Mouse (Mus musculus): ENCODE data around the gene Actb.
"Not testable (repeated sequence)": the region's sequence is repeated elsewhere in the genome, so short reads cannot be mapped to it uniquely, and the experiment has no call there.

Actb gene

DNA sequence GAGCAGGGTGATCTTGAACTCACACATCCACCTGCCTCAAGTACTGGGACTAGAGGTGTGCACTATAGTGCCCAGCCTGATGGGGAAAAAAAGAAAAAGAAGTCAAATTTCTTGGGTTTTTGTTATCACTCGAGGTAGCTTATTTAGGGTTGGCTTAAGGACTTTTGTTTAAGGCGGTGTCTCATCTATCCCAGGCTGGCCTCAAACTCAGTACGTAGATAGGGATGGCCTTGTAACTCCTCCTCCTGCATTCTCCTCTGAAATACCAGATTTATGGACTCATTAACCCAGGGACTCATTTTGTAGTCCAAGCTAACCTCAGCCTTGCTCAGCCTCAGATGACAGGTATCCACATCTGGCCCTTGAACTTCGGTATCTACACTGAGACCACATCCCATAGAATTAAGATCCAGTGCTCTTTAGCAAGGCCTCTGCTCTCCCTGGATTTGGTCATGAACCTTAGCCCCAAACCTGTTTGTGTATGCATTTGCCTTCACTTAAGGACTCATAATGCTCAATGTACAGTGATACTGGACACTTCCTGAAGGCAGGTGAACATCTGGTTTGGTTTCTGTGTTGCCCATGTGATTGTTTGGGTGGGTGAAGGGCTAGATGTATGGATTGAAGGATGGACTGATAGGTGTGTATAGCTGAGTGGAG lies 4.6 kb downstream of the Actb start:
- DNase-seq = no peak

DNA sequence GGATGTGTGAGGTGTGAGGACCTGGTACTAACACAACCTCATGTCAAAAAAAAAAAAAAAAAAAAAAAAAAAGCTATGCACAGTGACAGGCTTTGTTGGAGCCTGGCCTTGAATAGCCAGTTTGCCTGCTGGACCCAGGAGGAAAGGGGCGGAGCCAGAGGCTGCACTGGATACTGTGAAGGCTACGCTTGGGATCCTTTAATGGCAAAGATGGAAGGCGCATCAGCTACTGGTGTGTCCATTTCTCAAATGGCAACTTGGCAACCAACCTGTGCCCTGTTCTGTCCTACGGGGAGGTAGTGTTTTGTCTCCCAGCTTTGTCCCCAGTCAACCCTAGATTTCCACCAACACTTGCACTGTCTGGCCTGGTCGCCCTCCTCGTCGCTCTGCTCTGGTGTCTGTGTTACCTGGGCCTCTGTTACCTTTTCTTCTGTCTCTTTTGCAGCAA lies 5.2 kb downstream of the Actb start:
- DNase-seq = peak in 1 of 2 experiments; percentile 58

DNA sequence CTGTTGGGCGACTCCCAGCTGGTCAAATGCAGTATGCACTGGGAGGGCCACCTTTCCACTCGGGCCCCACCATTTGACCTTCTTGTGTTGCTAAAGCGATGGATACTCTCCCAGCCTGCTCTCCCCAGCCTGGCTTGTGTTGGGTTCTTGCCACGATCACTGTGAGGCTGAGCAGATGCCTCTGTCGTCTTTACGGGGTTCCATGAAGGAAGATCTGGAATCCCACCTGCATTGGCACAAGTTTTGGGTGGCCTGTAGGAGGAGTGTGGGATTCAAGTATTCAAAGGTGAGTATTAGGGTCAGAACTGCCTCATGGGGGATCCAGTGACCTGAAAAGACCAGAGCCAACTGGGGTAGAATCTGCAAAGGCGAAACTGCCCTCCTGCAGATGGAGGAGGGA lies 5.9 kb downstream of the Actb start:
- DNase-seq = peak in 1 of 2 experiments; percentile 38

DNA sequence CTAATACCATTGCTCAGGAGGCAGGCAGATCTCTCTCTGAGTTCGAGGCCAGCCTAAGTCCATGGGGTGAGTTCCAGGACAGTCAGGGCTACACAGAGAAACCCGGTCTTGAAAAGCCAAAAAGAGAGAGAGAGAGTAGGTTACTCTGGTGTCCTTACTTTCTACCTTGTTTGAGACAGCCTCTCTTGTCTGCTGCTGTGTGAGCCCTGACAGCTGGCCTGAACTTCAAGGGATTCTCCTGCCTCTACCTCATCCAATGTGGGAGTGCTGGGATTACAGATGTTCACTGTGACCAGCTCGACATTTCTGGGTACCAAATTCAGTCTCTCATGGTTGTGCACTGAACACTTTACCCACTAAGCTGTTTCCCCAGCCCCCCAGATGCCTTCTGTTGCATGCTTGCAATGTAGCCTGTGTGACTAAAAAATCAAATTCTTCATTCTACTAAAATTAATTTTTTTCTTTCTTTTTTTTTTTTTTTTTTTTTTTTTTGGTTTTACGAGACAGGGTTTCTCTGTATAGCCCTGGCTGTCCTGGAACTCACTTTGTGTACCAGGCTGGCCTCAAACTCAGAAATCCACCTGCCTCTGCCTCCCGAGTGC lies 6.5 kb downstream of the Actb start:
- no peak for DNase-seq

DNA sequence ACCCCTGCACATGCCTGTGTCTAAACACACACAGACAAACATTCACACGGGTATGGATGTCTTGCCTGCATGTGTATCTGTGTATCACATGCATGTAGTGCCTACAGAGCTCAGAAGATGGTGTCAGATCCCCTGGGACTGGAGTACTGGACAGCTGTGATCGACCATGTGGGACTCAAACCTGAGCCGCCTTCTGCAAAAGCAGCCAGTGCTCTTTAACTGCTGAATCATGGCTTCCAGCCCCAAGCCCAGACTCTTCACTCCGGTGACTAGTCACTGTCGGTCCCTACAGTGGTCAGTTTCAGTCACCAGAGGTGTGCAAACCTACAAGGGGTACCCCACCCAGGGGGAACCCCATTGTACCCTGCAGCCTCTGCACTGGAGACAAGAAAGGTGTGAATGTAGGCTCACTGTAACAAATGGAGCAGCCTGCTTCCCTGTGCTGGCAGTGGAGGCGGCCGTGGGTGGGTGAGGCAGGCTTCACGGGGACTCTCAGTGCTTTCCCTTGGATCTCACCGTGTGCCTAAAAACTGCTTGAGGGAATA lies 7.4 kb downstream of the Actb start:
- DNase-seq = no peak

DNA sequence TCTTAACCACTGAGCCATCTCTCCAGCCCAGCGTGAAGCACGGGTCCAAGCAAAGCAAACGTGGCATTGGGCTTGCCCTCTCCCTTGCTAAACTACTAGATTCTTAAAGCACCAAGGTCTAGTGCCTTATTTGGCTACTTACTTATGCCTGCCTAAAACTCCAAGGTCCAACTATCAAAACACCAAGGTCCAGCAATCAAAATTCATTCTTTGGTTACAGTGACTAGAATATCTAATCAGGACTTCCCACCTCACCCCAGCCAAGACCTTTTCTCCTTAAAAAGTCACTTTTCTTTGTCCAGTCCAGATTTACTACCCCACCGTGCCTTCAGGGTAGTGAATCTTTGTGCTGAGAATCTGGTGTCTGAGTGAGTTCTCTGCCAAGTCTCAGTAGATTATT lies 8.2 kb downstream of the Actb start:
- no peak for DNase-seq

DNA sequence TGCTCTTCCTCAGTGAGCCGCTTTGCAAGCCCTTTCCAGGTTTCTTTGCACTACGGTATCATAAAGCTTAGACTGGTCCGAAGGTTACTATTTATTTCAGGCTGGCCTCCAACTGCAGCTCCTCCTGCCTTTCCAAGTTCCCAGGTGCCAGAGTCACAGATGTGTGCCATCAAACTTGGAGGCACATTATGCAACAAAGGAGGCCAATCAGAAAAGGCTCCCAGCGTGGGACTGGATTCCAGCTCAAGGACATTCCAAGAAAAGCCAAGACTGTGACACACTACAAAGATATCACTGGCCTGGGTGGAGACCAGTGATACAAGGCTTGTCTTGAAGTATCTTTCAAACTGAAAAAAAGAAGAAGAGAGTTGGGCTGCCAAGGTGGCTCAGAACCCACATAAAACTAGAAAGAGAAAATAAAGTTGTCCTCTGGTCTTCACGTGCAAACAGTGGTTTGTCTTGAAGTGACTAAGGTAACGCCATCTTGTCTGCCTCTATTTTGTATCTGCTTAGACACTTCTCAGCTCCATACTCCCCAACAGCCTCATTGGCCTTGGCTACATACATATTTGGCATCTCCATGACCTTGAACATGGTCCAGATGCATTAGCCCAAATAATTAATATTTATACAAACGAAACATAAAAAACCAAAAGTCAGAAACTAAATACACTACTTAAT lies 8.8 kb downstream of the Actb start:
- DNase-seq = no peak

DNA sequence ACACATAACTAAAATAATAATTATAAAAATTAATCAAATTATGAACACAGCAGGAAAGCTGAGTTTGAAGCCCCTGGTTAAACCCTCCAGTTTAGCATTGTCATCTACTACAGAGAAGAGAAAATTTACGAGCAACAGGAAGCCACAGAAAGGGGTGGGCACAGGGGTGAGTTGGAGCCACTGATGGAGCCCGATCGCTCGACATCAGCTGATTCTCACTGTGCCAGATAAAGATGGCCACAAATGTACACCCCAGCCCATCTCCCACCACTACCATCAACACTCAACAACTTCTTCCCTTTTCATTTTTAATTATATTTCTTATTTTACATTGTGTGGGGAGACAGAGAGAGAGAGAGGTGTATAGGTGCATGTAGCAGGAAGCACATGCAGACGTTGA lies 9.8 kb downstream of the Actb start:
- DNase-seq = no peak

DNA sequence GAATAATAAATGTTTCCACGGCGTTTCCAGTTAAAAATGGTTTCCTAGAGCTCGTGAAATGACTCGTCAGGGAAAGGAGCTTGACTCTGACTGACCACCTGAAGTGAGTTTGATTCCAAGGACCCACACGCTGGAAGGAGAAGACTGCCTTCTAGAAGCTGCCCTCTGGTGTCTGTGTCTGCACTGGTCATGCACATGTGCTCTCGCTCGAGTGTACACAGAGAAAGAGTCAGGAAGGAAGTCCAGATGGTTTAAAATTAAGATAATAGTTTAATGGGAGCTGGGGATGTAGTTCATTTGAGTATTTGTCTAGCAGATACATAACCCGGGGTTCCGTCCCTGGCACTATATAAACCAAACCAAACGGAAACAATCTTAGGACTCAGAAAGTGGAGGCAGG lies 10.4 kb downstream of the Actb start:
- no peak for DNase-seq

DNA sequence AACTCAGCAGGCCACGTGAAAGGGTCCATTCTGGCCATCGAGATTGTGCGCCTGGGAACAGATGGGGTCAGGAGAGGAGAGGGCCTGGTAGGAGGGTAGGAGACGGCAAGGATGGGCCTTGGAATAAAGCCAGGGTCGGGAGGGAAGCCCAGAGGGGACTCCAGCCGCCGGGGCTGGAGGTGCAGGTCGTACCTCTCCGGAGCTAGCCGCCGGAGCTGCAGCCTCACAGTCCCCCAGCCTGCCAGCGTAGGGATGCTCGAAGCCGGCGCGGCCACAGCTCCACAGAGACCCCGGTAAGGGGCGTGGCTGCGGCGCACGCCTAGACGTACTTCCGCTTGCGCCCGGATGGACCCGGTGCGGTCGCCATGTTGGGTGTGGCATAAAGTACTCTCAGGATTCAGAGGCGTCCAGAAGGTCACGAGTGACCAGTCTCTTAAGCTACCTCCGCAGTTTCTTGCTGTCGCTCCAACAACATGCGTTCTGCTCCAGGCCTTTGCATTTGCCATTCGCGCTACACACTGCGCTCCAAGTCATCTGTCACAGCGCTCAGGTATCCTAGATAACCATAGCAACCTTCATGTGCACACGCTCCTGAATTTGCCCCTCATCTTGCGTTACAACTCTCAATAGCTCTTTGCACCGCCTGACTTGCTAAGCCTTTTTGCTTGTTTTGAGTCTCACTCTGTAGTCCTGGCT lies 11.5 kb downstream of the Actb start, which contains the start of gene Fbxl18:
TSS of gene Fbxl18 (minus strand) at position 504 of the 696 bp plus-strand sequence.
- DNase-seq = peak; percentile 94 to 95

DNA sequence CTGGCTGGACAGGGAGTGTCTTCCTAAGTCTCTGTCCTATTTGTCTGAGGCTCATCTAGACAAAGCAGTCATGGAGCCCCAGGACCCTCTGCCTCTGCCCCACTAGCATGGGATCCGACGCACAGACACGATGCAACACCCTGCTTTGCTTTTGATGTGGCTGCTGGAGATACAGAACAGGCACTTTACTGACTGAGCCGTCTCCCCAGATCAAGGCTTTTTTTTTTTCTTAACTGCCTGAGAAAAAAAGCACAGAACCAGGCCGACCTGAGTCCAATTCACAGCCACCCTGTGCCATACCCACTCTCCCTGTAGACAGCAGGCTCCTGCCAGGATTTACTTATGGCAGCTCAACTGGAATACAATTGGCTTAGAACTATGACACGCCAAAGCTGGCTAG lies 15.2 kb downstream of the Actb start:
- no peak for DNase-seq

DNA sequence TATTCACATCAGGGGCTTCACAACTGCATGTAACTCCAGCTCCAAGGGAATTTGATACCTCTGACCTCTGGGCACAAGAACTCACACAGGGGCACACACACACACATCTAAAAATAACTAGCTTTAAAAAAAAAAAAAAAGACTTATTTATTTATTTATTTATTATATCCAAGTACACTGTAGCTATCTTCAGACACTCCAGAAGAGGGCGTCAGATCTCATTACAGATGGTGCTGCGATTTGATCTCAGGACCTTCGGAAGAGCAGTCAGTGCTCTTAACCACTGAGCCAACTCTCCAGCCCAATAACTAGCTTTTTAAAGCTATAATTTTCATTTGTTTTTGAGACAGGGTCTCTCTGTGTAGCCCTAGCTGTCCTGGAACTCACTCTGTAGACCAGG lies 19.0 kb downstream of the Actb start:
- not testable (repeated sequence) for DNase-seq

DNA sequence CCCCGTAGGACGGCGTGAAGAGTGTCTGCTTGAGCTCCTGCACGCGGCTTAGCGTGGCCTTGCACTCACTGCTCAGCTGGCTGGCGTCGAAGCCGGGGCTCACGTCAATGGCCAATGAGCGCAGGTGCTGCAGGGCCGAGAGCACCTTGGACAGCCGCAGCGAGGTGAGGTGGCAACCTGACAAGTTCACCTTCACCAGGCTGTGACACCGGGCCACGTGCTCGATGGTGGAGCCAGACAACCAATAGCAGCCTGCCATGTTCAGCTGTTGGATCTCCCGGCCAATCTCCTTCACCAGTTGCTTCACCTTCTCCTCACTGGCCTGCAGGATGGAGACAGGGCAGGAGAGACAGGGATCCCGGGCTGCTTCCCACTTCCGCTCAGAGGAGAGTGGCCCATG lies 19.8 kb downstream of the Actb start:
- no peak for DNase-seq

DNA sequence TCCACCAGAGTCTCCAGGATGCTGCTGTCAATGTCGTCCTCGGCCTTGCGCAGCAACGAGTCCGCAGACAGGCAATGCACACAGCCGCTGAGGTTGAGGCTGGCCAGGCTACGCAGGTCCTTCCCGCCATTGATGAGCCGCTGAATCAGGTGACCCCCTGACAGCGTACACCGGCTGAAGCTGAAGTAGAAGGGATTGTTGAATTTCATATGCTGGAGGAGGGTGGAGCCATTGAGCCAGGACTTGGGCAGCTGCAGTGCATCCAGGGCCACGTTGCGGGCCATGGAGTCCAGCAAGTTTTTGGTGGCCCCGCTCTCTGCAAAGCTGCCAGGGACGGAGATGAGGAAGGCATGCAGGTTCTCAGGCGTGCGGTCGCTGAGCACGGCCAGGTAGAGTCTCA lies 20.4 kb downstream of the Actb start:
- DNase-seq = no peak

DNA sequence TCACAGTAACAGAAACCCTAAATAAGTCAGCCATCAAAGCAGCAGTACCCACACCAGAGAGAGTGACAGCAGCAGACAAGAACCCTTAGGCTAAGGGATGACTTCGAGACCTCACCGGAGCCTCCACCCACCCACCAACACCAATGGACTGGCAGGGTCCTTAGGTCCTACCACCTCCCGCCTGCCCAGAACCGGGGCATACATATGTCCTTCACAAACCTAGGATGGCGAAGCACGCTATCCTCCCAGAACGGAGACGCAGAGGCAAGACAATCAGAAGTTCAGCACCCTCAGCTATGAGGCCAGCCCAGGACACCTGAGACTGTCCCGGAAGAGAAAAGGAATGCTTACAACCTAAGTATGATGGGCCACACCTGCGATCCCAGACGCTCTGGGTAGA lies 24.1 kb downstream of the Actb start:
- DNase-seq = no peak

DNA sequence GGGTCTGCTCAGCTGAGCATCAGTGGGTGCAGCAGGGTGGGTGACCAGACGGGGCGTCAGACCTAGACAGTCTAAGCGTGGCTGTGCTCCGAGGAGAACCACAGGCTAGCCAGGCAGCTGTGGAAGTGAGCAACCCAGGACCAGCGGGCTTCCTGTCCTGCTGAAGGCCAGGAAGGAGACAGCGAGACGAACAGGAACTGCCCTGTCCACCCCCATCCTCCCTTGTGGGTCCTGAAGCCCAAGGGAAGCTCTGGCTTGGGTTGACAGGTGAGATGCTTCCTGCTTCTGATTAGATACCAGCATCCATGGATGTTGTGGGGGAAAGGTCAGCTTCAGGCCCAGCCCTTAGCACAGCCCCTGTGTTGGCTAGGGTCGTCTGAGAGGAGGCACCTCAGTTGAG lies 24.6 kb downstream of the Actb start:
- no peak for DNase-seq

DNA sequence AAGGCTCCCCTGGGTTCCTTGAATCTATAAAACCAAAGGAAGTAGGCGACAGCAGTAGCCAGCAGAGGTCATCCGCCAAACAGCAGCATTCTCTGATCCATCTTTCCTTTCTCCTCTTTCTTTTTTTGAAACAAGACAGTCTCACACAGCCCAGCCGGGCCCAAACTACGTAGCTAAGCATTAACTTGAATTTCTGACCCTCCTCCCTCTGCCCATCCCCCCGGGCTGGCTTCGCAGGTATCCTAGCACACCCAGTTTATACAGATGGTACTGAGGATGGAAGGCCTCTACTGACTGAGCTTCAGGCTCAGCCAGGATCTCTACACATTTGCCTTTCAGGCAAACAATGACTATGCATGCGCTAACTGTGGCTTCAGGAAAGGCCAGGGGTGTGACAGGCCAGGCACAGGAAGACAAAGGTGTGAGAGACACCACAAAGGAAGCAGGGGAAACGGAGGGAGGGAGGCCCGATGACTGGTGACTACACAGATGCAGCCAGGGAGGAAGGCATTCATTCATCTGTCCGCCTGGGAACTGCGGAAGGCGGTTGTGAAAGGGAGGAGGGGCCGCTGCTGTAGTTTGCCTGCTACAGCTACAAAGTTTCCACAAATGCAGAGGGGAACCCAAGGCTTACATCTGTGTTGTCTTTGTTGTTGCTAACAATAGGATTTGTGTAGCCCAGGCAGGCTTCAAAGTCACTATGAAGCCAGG lies 25.6 kb downstream of the Actb start:
- no peak for DNase-seq

DNA sequence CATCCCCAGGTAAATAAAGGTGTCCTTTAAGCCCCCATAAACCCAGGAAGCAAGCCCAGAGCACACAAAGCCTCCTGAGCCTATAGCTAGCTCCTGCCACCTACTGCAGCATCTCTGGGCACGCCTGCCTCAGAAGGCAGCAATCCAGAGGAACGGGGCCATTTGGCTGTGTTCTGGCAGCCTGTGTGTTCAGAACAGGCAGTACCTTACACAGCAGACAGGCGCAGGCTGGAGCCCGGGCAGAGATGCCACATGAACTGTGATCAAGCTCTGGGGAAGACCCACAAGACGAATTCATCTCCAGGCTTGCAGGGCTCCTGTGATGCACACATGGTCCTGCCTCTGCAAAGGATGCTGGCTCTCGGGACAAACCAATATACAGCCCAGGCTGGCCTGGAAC lies 26.3 kb downstream of the Actb start:
- DNase-seq = peak; percentile 75 to 76

DNA sequence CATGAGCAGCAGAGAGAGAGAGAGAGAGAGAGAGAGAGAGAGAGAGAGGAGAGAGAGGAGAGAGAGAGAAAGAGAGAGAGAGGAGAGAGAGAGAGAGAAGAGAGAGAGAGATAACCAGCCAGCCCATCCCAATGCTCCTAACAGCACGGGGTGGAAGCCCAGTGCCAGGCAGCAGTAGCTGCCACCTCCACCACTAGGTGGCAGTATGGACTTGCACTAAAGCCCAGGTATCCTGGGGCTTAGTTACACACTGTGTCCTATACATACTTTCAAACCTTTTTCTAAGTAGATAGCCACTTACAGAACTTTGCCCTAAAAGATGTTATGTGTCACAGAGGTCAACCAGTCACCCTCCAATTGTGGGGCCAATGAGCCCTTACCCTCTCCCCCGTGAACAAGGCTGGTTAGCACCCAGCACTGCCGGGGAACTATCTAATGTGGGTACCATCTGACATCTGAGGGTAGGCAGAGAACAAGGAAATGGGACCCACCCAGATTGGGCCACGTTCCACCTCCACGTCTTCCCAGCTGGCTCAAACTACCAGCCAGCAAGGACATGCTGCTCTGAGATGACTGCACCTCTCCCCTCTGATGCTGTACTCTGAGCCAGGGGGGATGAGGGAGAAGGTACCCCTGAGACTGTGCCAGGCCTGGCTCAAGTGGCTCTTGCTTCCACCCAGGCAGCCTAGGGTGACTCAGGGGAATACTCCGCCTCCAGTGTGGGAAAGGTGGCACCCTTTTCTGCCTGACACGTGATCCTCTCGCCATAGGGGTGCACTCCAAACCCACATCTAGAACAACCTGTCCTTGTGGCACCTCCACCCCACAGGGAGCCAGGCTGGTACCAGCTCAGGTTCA lies 27.0 kb downstream of the Actb start:
- DNase-seq = peak; percentile 92 to 93

DNA sequence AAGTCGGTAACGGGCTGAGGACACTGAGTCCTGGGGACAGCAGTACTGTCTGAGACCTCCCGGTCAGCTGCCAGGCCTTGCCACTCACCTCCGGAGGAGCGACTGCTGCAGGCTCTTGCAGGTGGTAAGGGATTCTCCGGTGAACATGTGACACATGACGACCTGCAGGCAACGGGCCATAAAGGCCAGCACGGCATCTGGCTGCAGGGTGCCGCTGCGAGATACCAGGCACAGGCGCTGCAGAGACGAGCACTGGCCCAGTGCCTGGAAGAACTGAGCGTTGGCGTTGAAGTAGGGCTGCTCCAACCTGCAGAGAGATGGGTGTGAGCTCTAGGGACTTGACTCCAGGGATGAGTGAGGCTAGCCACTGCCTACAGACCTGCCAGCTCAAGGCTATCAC lies 28.0 kb downstream of the Actb start:
- peak; percentile 66 to 68 for DNase-seq
